Mouse (Mus musculus): ENCODE results near the gene Lama2. TPM values are rescaled to one million over a fixed set of nuclear protein-coding genes. Genes with fewer than 3 reads are reported as not detected.

Gene Lama2
- polyA plus RNA-seq, 1 experiment, result 2.9 TPM

DNA sequence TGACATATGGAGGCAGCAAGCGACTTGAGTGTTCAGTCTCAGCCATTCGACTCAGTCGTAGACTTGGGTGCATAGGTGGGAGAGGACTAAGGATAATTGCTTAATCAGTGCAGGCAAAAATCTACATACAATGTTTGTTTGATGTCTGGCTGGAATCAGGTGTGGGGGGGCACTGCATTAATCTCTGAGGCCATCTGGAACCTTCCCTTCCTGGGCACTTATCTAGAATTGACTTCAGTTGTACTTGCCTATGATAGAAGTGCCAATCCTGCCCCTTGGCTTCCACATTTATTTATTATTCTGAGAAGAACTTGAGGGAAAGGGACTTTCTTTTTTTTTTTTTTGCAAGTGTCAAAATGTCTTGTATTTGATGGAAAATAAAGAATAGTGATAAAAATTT lies 644.2 kb downstream of the Lama2 start:
- TF ChIP-seq CTCF (IDR thresholded peaks at IDR 0.05; ENCODE audit: borderline replicate concordance, control insufficient read depth, extremely low read depth, insufficient read depth, low read length, poor library complexity) (no peak), POLR2A (IDR thresholded peaks at IDR 0.05; ENCODE audit: control insufficient read depth, extremely low read depth, insufficient read depth, low read length, poor library complexity) (no peak)
- no peak for DNase-seq
- H3K27me3 ChIP-seq (ENCODE audit: control insufficient read depth, insufficient read depth, low read length), result no peaks in the 10 kb centered on the region
- H3K4me1 ChIP-seq (replicated peaks; ENCODE audit: control insufficient read depth, insufficient read depth, low read length), result no peaks in the 10 kb centered on the region
- H3K27ac ChIP-seq (ENCODE audit: control insufficient read depth, insufficient read depth, low read length), result no peak overlapping the region
- H3K4me3 ChIP-seq (ENCODE audit: control insufficient read depth, insufficient read depth, low read length), result no peak overlapping the region
- no peaks in the 10 kb centered on the region for H3K36me3 ChIP-seq (ENCODE audit: control insufficient read depth, insufficient read depth, low read length)
- 100% methylated on average over 3 of the region's 3 CpGs for WGBS

DNA sequence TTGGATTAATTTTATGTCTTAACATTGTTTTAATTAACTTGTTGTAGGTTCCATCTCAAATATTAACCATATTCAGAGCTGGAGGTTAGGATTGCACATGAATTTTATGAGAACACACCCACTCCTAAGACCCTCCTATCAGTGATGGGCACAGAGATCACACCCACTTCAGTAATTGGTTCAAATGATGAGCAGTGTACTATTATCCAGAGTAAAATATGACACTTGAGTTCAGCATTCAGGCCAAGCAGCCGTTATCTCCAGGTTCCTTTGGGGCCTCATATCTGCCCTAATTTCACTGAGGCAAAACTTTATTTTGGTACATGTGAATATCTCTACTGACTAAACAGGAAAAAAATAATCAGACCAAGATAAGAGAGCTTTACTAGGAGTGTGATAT lies 645.3 kb downstream of the Lama2 start:
- TF ChIP-seq POLR2A (IDR thresholded peaks at IDR 0.05; ENCODE audit: control insufficient read depth, extremely low read depth, insufficient read depth, low read length, poor library complexity) (no peak), CTCF (IDR thresholded peaks at IDR 0.05; ENCODE audit: borderline replicate concordance, control insufficient read depth, extremely low read depth, insufficient read depth, low read length, poor library complexity) (no peak)
- no peak overlapping the region for H3K27ac ChIP-seq (ENCODE audit: control insufficient read depth, insufficient read depth, low read length)
- H3K36me3 ChIP-seq (ENCODE audit: control insufficient read depth, insufficient read depth, low read length), result no peaks in the 10 kb centered on the region
- H3K27me3 ChIP-seq (ENCODE audit: control insufficient read depth, insufficient read depth, low read length), result no peaks in the 10 kb centered on the region
- no peak overlapping the region for H3K4me3 ChIP-seq (ENCODE audit: control insufficient read depth, insufficient read depth, low read length)
- H3K4me1 ChIP-seq (replicated peaks; ENCODE audit: control insufficient read depth, insufficient read depth, low read length), result no peaks in the 10 kb centered on the region
- DNase-seq, result no peak
- 96% methylated on average over 1 of the region's 1 CpGs for WGBS

- no peak overlapping the region for H3K27ac ChIP-seq (ENCODE audit: control insufficient read depth, insufficient read depth, low read length)
- 90% methylated on average over 2 of the region's 2 CpGs for WGBS
- H3K4me1 ChIP-seq (replicated peaks; ENCODE audit: control insufficient read depth, insufficient read depth, low read length), result no peaks in the 10 kb centered on the region
- TF ChIP-seq CTCF (IDR thresholded peaks at IDR 0.05; ENCODE audit: borderline replicate concordance, control insufficient read depth, extremely low read depth, insufficient read depth, low read length, poor library complexity) (no peak), POLR2A (IDR thresholded peaks at IDR 0.05; ENCODE audit: control insufficient read depth, extremely low read depth, insufficient read depth, low read length, poor library complexity) (no peak)
- no peaks in the 10 kb centered on the region for H3K27me3 ChIP-seq (ENCODE audit: control insufficient read depth, insufficient read depth, low read length)
- H3K4me3 ChIP-seq (ENCODE audit: control insufficient read depth, insufficient read depth, low read length), result no peak overlapping the region
- no peak for DNase-seq
- no peaks in the 10 kb centered on the region for H3K36me3 ChIP-seq (ENCODE audit: control insufficient read depth, insufficient read depth, low read length)
Observed at GRCm38 (mm10) chr10:26973575-26973974, 646.0 kb downstream of the Lama2 start.

GRCm38 (mm10) chr10:26958513-26958912 lies 661.0 kb downstream of the Lama2 start:
- Histone ChIP-seq H3K27me3 (ENCODE audit: control insufficient read depth, insufficient read depth, low read length) (no peaks in the 10 kb centered on the region), H3K4me1 (replicated peaks; ENCODE audit: control insufficient read depth, insufficient read depth, low read length) (no peaks in the 10 kb centered on the region), H3K4me3 (ENCODE audit: control insufficient read depth, insufficient read depth, low read length) (no peak overlapping the region), H3K27ac (ENCODE audit: control insufficient read depth, insufficient read depth, low read length) (no peak overlapping the region), H3K36me3 (ENCODE audit: control insufficient read depth, insufficient read depth, low read length) (no peaks in the 10 kb centered on the region)
- 79% methylated on average over 3 of the region's 3 CpGs for WGBS
- no peak for DNase-seq
- TF ChIP-seq POLR2A (IDR thresholded peaks at IDR 0.05; ENCODE audit: control insufficient read depth, extremely low read depth, insufficient read depth, low read length, poor library complexity) (no peak), CTCF (IDR thresholded peaks at IDR 0.05; ENCODE audit: borderline replicate concordance, control insufficient read depth, extremely low read depth, insufficient read depth, low read length, poor library complexity) (no peak)

DNA sequence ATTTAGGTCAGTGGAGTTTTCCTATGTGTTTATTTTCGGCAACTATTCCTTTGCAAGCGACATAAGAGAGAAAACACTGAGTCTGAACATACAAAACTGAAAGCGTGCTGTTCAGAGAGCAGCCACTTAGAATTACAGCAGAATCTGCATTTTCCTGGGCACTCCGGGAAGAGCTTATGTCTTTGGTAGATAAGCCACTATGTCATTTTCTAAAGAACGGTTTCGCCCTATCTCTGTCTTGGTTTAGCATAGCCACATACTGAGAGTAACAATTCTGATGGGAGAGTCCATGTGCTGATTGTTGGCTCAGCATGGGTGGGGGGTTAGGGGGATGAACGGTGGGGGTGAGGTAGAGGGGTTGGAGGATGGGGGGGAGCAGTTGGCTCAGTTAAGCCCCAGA lies 669.1 kb downstream of the Lama2 start:
- no peak for DNase-seq
- no peaks in the 10 kb centered on the region for H3K36me3 ChIP-seq (ENCODE audit: control insufficient read depth, insufficient read depth, low read length)
- H3K4me1 ChIP-seq (replicated peaks; ENCODE audit: control insufficient read depth, insufficient read depth, low read length), result no peaks in the 10 kb centered on the region
- H3K4me3 ChIP-seq (ENCODE audit: control insufficient read depth, insufficient read depth, low read length), result no peak overlapping the region
- H3K27ac ChIP-seq (ENCODE audit: control insufficient read depth, insufficient read depth, low read length), result no peak overlapping the region
- WGBS, result 90% methylated on average over 7 of the region's 7 CpGs
- TF ChIP-seq POLR2A (IDR thresholded peaks at IDR 0.05; ENCODE audit: control insufficient read depth, extremely low read depth, insufficient read depth, low read length, poor library complexity) (no peak), CTCF (IDR thresholded peaks at IDR 0.05; ENCODE audit: borderline replicate concordance, control insufficient read depth, extremely low read depth, insufficient read depth, low read length, poor library complexity) (no peak)
- H3K27me3 ChIP-seq (ENCODE audit: control insufficient read depth, insufficient read depth, low read length), result no peaks in the 10 kb centered on the region

- Histone ChIP-seq H3K27ac (ENCODE audit: control insufficient read depth, insufficient read depth, low read length) (no peak overlapping the region), H3K27me3 (ENCODE audit: control insufficient read depth, insufficient read depth, low read length) (no peaks in the 10 kb centered on the region), H3K4me3 (ENCODE audit: control insufficient read depth, insufficient read depth, low read length) (no peak overlapping the region), H3K36me3 (ENCODE audit: control insufficient read depth, insufficient read depth, low read length) (no peaks in the 10 kb centered on the region), H3K4me1 (replicated peaks; ENCODE audit: control insufficient read depth, insufficient read depth, low read length) (no peaks in the 10 kb centered on the region)
- DNase-seq, result no peak
- TF ChIP-seq POLR2A (IDR thresholded peaks at IDR 0.05; ENCODE audit: control insufficient read depth, extremely low read depth, insufficient read depth, low read length, poor library complexity), result no peak
- no peak for TF ChIP-seq CTCF (IDR thresholded peaks at IDR 0.05; ENCODE audit: borderline replicate concordance, control insufficient read depth, extremely low read depth, insufficient read depth, low read length, poor library complexity)
- WGBS, result 87% methylated on average over 8 of the region's 8 CpGs
Observed at GRCm38 (mm10) chr10:26949667-26950066, 669.9 kb downstream of the Lama2 start.

DNA sequence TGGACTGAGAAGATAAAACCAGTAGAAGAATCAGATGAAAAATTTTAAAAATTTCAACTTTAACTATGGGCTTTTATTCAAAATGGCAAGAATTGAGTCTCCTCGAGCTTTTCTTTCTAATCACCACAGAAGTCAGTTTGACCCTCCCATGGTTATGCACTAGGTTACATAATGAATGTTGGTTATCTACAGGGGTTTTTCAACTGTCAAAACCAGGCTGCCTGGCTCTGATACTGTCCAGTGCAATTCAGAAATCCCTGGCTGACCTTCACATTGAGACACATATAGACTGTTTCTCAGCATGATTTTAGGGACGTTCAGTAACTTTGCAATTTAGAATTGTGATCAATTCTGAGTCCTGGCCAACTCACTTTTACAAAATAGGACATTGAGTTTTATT lies 671.2 kb downstream of the Lama2 start:
- no peaks in the 10 kb centered on the region for H3K27me3 ChIP-seq (ENCODE audit: control insufficient read depth, insufficient read depth, low read length)
- DNase-seq, result no peak
- no peak overlapping the region for H3K27ac ChIP-seq (ENCODE audit: control insufficient read depth, insufficient read depth, low read length)
- no peaks in the 10 kb centered on the region for H3K4me1 ChIP-seq (replicated peaks; ENCODE audit: control insufficient read depth, insufficient read depth, low read length)
- no peak for TF ChIP-seq CTCF (IDR thresholded peaks at IDR 0.05; ENCODE audit: borderline replicate concordance, control insufficient read depth, extremely low read depth, insufficient read depth, low read length, poor library complexity)
- no peak for TF ChIP-seq POLR2A (IDR thresholded peaks at IDR 0.05; ENCODE audit: control insufficient read depth, extremely low read depth, insufficient read depth, low read length, poor library complexity)
- no peaks in the 10 kb centered on the region for H3K36me3 ChIP-seq (ENCODE audit: control insufficient read depth, insufficient read depth, low read length)
- H3K4me3 ChIP-seq (ENCODE audit: control insufficient read depth, insufficient read depth, low read length), result no peak overlapping the region
- 80% methylated on average over 2 of the region's 2 CpGs for WGBS
